ENCODE assay signal across 13 mouse cellular contexts in the genomic region with DNA sequence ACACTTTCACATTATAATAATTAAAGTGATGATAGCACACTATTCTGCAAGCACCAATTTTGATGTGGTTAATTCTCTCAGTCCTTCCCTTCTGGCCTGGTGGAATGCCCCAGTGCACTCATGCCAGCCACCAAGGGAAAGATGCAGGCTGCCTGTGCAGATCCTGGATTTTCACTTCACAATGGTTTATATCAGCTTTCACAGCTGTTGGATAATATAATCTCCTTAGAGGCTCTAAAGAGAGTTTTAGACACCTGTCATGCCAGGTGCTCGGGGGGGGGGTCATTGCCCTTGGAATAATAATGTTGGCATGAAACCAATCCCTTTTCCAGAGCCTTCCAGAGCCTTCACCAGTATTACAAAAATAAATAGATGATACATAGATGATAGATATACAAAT.
"Had no signal": no experiment of that assay in that cellular context is flagged by ENCODE, and none has a peak within 500 bp of the region (broad histone marks: within the 10 kb centered on the region; RNA-seq: fewer than 3 reads in every experiment).

No protein-coding gene starts in this region.

- H3K4me2 ChIP-seq: intestine, embryonic 15.5 days; kidney, embryonic 15.5 days; limb, embryonic 15.5 days; liver, embryonic 12.5 days; lung, embryonic 14.5 days; neural tube, embryonic 13.5 days had no signal

- H3K9me3 ChIP-seq: intestine, embryonic 15.5 days; kidney, embryonic 15.5 days; limb, embryonic 15.5 days; liver, embryonic 12.5 days; midbrain, embryonic 10.5 days; neural tube, embryonic 13.5 days had no signal

- ATAC-seq: intestine, embryonic 15.5 days; liver, embryonic 12.5 days had no signal

- H3K4me3 ChIP-seq: intestine, embryonic 15.5 days; kidney, embryonic 15.5 days; limb, embryonic 15.5 days; liver, embryonic 12.5 days; midbrain, embryonic 10.5 days; neural tube, embryonic 13.5 days had no signal

- DNase-seq: kidney, adult 18-20 months; kidney, postnatal 14 days; lung, embryonic 14.5 days; lung, postnatal 10 days; lung, postnatal 4 days; right cerebral cortex, postnatal 14 days; thymus, postnatal 36 days had no signal

- H3K27me3 ChIP-seq: intestine, embryonic 15.5 days; kidney, embryonic 15.5 days; limb, embryonic 15.5 days; liver, embryonic 12.5 days; neural tube, embryonic 13.5 days had no signal

- H3K36me3 ChIP-seq: intestine, embryonic 15.5 days; kidney, embryonic 15.5 days; limb, embryonic 15.5 days; liver, embryonic 12.5 days; midbrain, embryonic 10.5 days; neural tube, embryonic 13.5 days had no signal

- H3K4me1 ChIP-seq: intestine, embryonic 15.5 days; kidney, embryonic 15.5 days; limb, embryonic 15.5 days; liver, embryonic 12.5 days; midbrain, embryonic 10.5 days; neural tube, embryonic 13.5 days had no signal

- H3K9ac ChIP-seq: intestine, embryonic 15.5 days; kidney, embryonic 15.5 days; limb, embryonic 15.5 days; liver, embryonic 12.5 days; lung, embryonic 14.5 days; neural tube, embryonic 13.5 days had no signal

- H3K27ac ChIP-seq: intestine, embryonic 15.5 days; kidney, embryonic 15.5 days; limb, embryonic 15.5 days; liver, embryonic 12.5 days; midbrain, embryonic 10.5 days; neural tube, embryonic 13.5 days had no signal
